Mouse (Mus musculus) gastrocnemius, postnatal 14 days (tissue): ENCODE measurements around the gene Tmem229a. TPM values are rescaled to one million over a fixed set of nuclear protein-coding genes. Genes with fewer than 3 reads are reported as not detected.

Source experiments
- DNase-seq: peaks from one replicate; pipeline ENCODE4 v3.0.0; 2021; ENCODE audit warnings: mixed read lengths
- intact Hi-C: fragments of 180-260 bp; cut with DNase I; formaldehyde crosslinking; loops from one replicate; pipeline ENCODE4 v1.15.1; 2025; ENCODE audit warnings: low total_unique reads
- total RNA-seq, 2 experiments: library from RNA; stranded (reverse); gene quantifications; 2 replicates each; pipeline ENCODE4 v1.2.3; 2021

The Tmem229a gene
- total RNA-seq, 2 experiments from 2014 or later: 0.11 to 0.59 TPM

DNA sequence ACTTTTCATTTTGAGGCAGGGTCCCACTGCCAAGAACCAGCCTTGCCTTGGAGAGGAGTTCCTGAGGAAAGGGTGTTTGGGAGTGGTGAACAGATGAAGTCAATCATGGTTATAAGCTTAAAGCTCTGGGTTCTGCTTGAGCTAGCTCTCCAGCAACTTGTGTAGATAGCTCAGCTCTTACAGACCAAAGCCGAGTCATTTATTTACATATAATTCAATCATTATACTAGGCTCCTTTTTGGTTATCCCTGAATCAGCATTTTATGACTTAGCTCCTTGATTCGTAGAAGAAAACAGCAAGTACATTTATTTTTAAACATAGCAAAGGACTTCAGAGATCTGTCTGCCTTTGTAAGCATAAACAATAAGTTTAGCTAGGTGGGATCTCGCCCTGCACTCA, 51.0 kb downstream of the Tmem229a start:
- intact Hi-C loops: no loop called here
- no peak for DNase-seq

Other genes starting within 250 kb of the Tmem229a start
- not detected for gene Hyal6, start 223.1 kb downstream of the Tmem229a start, total RNA-seq
- not detected for gene Hyal4, start 208.0 kb downstream of the Tmem229a start, total RNA-seq
- gene Spam1, start 165.1 kb downstream of the Tmem229a start, total RNA-seq: not detected
- gene Hyal5, start 98.3 kb downstream of the Tmem229a start, total RNA-seq: not detected